Mouse (Mus musculus) kidney, embryonic 14.5 days (tissue): ENCODE measurements around the gene Cspg4. TPM values are rescaled to one million over a fixed set of nuclear protein-coding genes. Genes with fewer than 3 reads are reported as not detected.

Experiments
- ATAC-seq: fragments of 200-750 bp; cut with Nextera tagmentation; 2 replicates; pipeline ENCODE4 v1.8.0; 2017; ENCODE audit warnings: moderate number of reproducible peaks, mild to moderate bottlenecking, moderate TSS enrichment, moderate library complexity; ENCODE audit not compliant: low FRiP score, low TSS enrichment
- H3K27ac ChIP-seq: fragments of 300-500 bp; sonication (generic); 2 replicates; pipeline ENCODE4 v1.5.1; 2014; ENCODE audit warnings: low read depth, mild to moderate bottlenecking, low read length, moderate library complexity, mixed read lengths
- H3K27me3 ChIP-seq: fragments of 300-500 bp; sonication (generic); 2 replicates; pipeline ENCODE4 v1.6.1; 2014; ENCODE audit warnings: mild to moderate bottlenecking, low read length; ENCODE audit not compliant: control insufficient read depth, insufficient read depth
- H3K36me3 ChIP-seq: fragments of 300-500 bp; sonication (generic); 2 replicates; pipeline ENCODE4 v1.6.1; 2014; ENCODE audit warnings: low read length, mixed read lengths; ENCODE audit not compliant: control insufficient read depth, insufficient read depth
- H3K4me1 ChIP-seq: fragments of 300-500 bp; sonication (generic); 2 replicates; pipeline ENCODE4 v1.6.1; 2014; ENCODE audit warnings: low read length, mixed read lengths; ENCODE audit not compliant: control insufficient read depth, insufficient read depth
- H3K4me2 ChIP-seq: fragments of 300-500 bp; sonication (generic); replicated peaks from 2 replicates; pipeline ENCODE4 v1.6.1; 2014; ENCODE audit warnings: low read depth, mild to moderate bottlenecking, low read length
- H3K4me3 ChIP-seq: fragments of 300-500 bp; sonication (generic); 2 replicates; pipeline ENCODE4 v1.5.1; 2014; ENCODE audit warnings: mild to moderate bottlenecking, low read length
- H3K9ac ChIP-seq: fragments of 300-500 bp; sonication (generic); 2 replicates; pipeline ENCODE4 v1.6.1; 2014; ENCODE audit warnings: low read depth, mild to moderate bottlenecking, low read length, moderate library complexity
- H3K9me3 ChIP-seq: fragments of 300-500 bp; sonication (generic); 2 replicates; pipeline ENCODE4 v1.6.1; 2016; ENCODE audit warnings: low read length; ENCODE audit not compliant: control insufficient read depth
- WGBS: fragments of 180-500 bp; shearing (Covaris S2); extraction: QIAGEN DNeasy Blood & Tissue Kit; methylation state at CpG from one replicate; pipeline ENCODE4 v1.1.7; 2014; 5-methylcytosine and 5-hydroxymethylcytosine counted together
- polyA plus RNA-seq: library from polyadenylated mRNA; unstranded; fragments of >200 nt; fragmentation: Nextera tagmentation; extraction: Ambion mirVana; gene quantifications from 2 replicates; pipeline ENCODE4 v1.2.1, GENCODE M21; 2014

The Cspg4 gene
- polyA plus RNA-seq, 1 experiment from 2014 or later = 19.2 TPM

- H3K4me2 ChIP-seq = no peak overlapping the region
- 64% methylated on average over 4 of the region's 4 CpGs for WGBS
- no peak for ATAC-seq
- H3K9ac ChIP-seq = no peak overlapping the region
- H3K36me3 ChIP-seq = peaks cover 20% of the 10 kb centered on the region
- peaks cover 9% of the 10 kb centered on the region; the same call in 1 of the 2 replicates for H3K4me1 ChIP-seq
- no peaks in the 10 kb centered on the region for H3K9me3 ChIP-seq
- no peak overlapping the region; the same call in 1 of the 2 replicates for H3K27ac ChIP-seq
- no peaks in the 10 kb centered on the region for H3K27me3 ChIP-seq
- no peak overlapping the region for H3K4me3 ChIP-seq
Observed at GRCm38 (mm10) chr9:56882283-56882682, 17.4 kb downstream of the Cspg4 start.

- Histone ChIP-seq H3K4me1 (peaks cover 9% of the 10 kb centered on the region; the same call in 1 of the 2 replicates), H3K9me3 (no peaks in the 10 kb centered on the region), H3K4me3 (no peak overlapping the region), H3K27ac (no peak overlapping the region), H3K36me3 (peaks cover 26% of the 10 kb centered on the region), H3K4me2 (no peak overlapping the region), H3K9ac (no peak overlapping the region), H3K27me3 (no peaks in the 10 kb centered on the region)
- ATAC-seq = no peak
- 44% methylated on average over 12 of the region's 12 CpGs for WGBS
Observed at GRCm38 (mm10) chr9:56882818-56883217, 18.0 kb downstream of the Cspg4 start.

- WGBS = 76% methylated on average over 7 of the region's 7 CpGs
Observed at GRCm38 (mm10) chr9:56883470-56883869, 18.6 kb downstream of the Cspg4 start.

GRCm38 (mm10) chr9:56884328-56884727, 19.5 kb downstream of the Cspg4 start:
- Histone ChIP-seq H3K9me3 (no peaks in the 10 kb centered on the region), H3K4me2 (no peak overlapping the region), H3K27ac (no peak overlapping the region), H3K9ac (no peak overlapping the region), H3K4me3 (no peak overlapping the region), H3K27me3 (no peaks in the 10 kb centered on the region), H3K4me1 (peaks cover 9% of the 10 kb centered on the region; the same call in 1 of the 2 replicates), H3K36me3 (peaks cover 32% of the 10 kb centered on the region)
- WGBS = 95% methylated on average over 4 of the region's 4 CpGs
- no peak for ATAC-seq

More at GRCm38 (mm10) chr9:56883470-56883869, 18.6 kb downstream of the Cspg4 start:
- Histone ChIP-seq H3K36me3 (peaks cover 31% of the 10 kb centered on the region), H3K9me3 (no peaks in the 10 kb centered on the region), H3K4me2 (no peak overlapping the region), H3K27me3 (no peaks in the 10 kb centered on the region), H3K9ac (no peak overlapping the region), H3K4me1 (peaks cover 9% of the 10 kb centered on the region; the same call in 1 of the 2 replicates), H3K27ac (no peak overlapping the region), H3K4me3 (no peak overlapping the region)
- ATAC-seq = no peak

DNA sequence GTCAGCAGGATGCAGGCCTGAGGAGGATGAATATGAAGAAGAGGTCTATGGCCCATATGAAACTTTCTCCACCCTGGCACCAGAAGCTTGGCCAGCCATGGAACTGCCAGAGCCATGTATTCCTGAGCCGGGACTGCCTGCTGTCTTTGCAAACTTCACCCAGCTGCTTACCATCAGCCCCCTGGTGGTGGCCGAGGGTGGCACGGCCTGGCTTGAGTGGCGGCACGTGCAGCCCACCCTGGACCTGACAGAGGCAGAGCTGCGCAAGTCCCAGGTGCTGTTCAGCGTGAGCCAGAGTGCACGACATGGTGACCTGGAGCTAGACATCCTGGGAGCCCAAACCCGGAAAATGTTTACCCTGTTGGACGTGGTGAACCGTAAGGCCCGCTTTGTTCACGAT, 21.3 kb downstream of the Cspg4 start:
- WGBS = 54% methylated on average over 13 of the region's 13 CpGs
- Histone ChIP-seq H3K9ac (no peak overlapping the region), H3K4me3 (no peak overlapping the region), H3K9me3 (no peaks in the 10 kb centered on the region), H3K4me2 (no peak overlapping the region), H3K4me1 (peaks cover 9% of the 10 kb centered on the region; the same call in 1 of the 2 replicates), H3K27me3 (no peaks in the 10 kb centered on the region), H3K27ac (no peak overlapping the region), H3K36me3 (peaks cover 32% of the 10 kb centered on the region)
- no peak for ATAC-seq

GRCm38 (mm10) chr9:56886601-56887000, 21.8 kb downstream of the Cspg4 start:
- Histone ChIP-seq H3K9me3 (no peaks in the 10 kb centered on the region), H3K36me3 (peaks cover 32% of the 10 kb centered on the region), H3K4me2 (no peak overlapping the region), H3K4me1 (peaks cover 9% of the 10 kb centered on the region; the same call in 1 of the 2 replicates), H3K27me3 (no peaks in the 10 kb centered on the region), H3K9ac (no peak overlapping the region), H3K4me3 (no peak overlapping the region), H3K27ac (no peak overlapping the region)
- no peak for ATAC-seq
- 90% methylated on average over 15 of the region's 15 CpGs for WGBS

- WGBS = 90% methylated on average over 16 of the region's 16 CpGs
- peaks cover 33% of the 10 kb centered on the region for H3K36me3 ChIP-seq
- no peak overlapping the region for H3K4me3 ChIP-seq
- H3K9ac ChIP-seq = no peak overlapping the region
- ATAC-seq = no peak
- H3K9me3 ChIP-seq = no peaks in the 10 kb centered on the region
- no peak overlapping the region for H3K27ac ChIP-seq
- peaks cover 5% of the 10 kb centered on the region; the same call in 1 of the 2 replicates for H3K4me1 ChIP-seq
- H3K27me3 ChIP-seq = no peaks in the 10 kb centered on the region
- H3K4me2 ChIP-seq = no peak overlapping the region
Observed at GRCm38 (mm10) chr9:56887581-56887980, 22.7 kb downstream of the Cspg4 start.

GRCm38 (mm10) chr9:56889817-56890216, 25.0 kb downstream of the Cspg4 start:
- peaks cover 35% of the 10 kb centered on the region for H3K36me3 ChIP-seq
- no peak overlapping the region; the same call in 1 of the 2 replicates for H3K4me3 ChIP-seq
- no peaks in the 10 kb centered on the region for H3K27me3 ChIP-seq
- peaks cover 6% of the 10 kb centered on the region for H3K4me1 ChIP-seq
- peak overlapping the region; percentile 38 for H3K4me2 ChIP-seq
- H3K9ac ChIP-seq = no peak overlapping the region; the same call in 1 of the 2 replicates
- ATAC-seq = peak; percentile 67
- H3K27ac ChIP-seq = no peak overlapping the region
- H3K9me3 ChIP-seq = no peaks in the 10 kb centered on the region
- WGBS = 12% methylated on average over 14 of the region's 14 CpGs

GRCm38 (mm10) chr9:56890522-56891250, 25.9 kb downstream of the Cspg4 start:
- Histone ChIP-seq H3K9me3 (no peaks in the 10 kb centered on the region), H3K4me1 (peaks cover 6% of the 10 kb centered on the region), H3K4me3 (no peak overlapping the region), H3K4me2 (no peak overlapping the region), H3K27me3 (no peaks in the 10 kb centered on the region), H3K9ac (no peak overlapping the region), H3K36me3 (peaks cover 28% of the 10 kb centered on the region), H3K27ac (no peak overlapping the region)
- ATAC-seq = no peak
- WGBS = 72% methylated on average over 11 of the region's 11 CpGs
